Mouse (Mus musculus) midbrain, embryonic 16.5 days (tissue): ENCODE data around the gene Hist2h2aa1. TPM values are rescaled to one million over a fixed set of nuclear protein-coding genes. Genes with fewer than 3 reads are reported as not detected.
A peak's percentile ranks its signal among the peaks of the same experiment; 100 is the strongest.
"Not testable (repeated sequence)": the region's sequence is repeated elsewhere in the genome, so short reads cannot be mapped to it uniquely, and the experiment has no call there.

Experiments used
- ATAC-seq: fragments of 200-750 bp; cut with Nextera tagmentation; 2 replicates; pipeline ENCODE4 v1.8.0; 2017; ENCODE audit warnings: moderate TSS enrichment
- H3K27ac ChIP-seq: fragments of 300-500 bp; sonication (generic); 2 replicates; pipeline ENCODE4 v1.5.1; 2014; ENCODE audit warnings: mild to moderate bottlenecking, low read length, mixed read lengths
- H3K27me3 ChIP-seq: fragments of 300-500 bp; sonication (generic); 2 replicates; pipeline ENCODE4 v1.6.1; 2014; ENCODE audit warnings: low read depth, low read length, mixed read lengths; ENCODE audit not compliant: control insufficient read depth, insufficient read depth
- H3K36me3 ChIP-seq: fragments of 300-500 bp; sonication (generic); 2 replicates; pipeline ENCODE4 v1.6.1; 2014; ENCODE audit warnings: mild to moderate bottlenecking, low read length, moderate library complexity, mixed read lengths; ENCODE audit not compliant: control insufficient read depth, insufficient read depth
- H3K4me1 ChIP-seq: fragments of 300-500 bp; sonication (generic); 2 replicates; pipeline ENCODE4 v1.6.1; 2014; ENCODE audit warnings: mild to moderate bottlenecking, low read length, mixed read lengths; ENCODE audit not compliant: control insufficient read depth, insufficient read depth
- H3K4me2 ChIP-seq: fragments of 300-500 bp; sonication (generic); 2 replicates; pipeline ENCODE4 v1.6.1; 2014; ENCODE audit warnings: mild to moderate bottlenecking, low read length, mixed read lengths
- H3K4me3 ChIP-seq: fragments of 300-500 bp; sonication (generic); 2 replicates; pipeline ENCODE4 v1.5.1; 2014; ENCODE audit warnings: low read depth, mild to moderate bottlenecking, low read length, moderate library complexity, mixed read lengths
- H3K9ac ChIP-seq: fragments of 300-500 bp; sonication (generic); 2 replicates; pipeline ENCODE4 v1.6.1; 2014; ENCODE audit warnings: low read depth, low read length, mixed read lengths
- H3K9me3 ChIP-seq: fragments of 300-500 bp; sonication (generic); replicated peaks from 2 replicates; pipeline ENCODE4 v1.6.1; 2014; ENCODE audit warnings: mild to moderate bottlenecking, low read length, mixed read lengths; ENCODE audit not compliant: control insufficient read depth, poor library complexity, severe bottlenecking
- WGBS: fragments of 180-500 bp; shearing (Covaris S2); extraction: QIAGEN DNeasy Blood & Tissue Kit; methylation state at CpG from one replicate; pipeline ENCODE4 v1.1.7; 2014; 5-methylcytosine and 5-hydroxymethylcytosine counted together
- polyA plus RNA-seq: library from polyadenylated mRNA; unstranded; fragments of >200 nt; fragmentation: Nextera tagmentation; extraction: Ambion mirVana; gene quantifications from 2 replicates; pipeline ENCODE4 v1.2.1, GENCODE M21; 2015

Gene Hist2h2aa1
- polyA plus RNA-seq: 7.4 and 13.2 TPM in 2 replicates

DNA sequence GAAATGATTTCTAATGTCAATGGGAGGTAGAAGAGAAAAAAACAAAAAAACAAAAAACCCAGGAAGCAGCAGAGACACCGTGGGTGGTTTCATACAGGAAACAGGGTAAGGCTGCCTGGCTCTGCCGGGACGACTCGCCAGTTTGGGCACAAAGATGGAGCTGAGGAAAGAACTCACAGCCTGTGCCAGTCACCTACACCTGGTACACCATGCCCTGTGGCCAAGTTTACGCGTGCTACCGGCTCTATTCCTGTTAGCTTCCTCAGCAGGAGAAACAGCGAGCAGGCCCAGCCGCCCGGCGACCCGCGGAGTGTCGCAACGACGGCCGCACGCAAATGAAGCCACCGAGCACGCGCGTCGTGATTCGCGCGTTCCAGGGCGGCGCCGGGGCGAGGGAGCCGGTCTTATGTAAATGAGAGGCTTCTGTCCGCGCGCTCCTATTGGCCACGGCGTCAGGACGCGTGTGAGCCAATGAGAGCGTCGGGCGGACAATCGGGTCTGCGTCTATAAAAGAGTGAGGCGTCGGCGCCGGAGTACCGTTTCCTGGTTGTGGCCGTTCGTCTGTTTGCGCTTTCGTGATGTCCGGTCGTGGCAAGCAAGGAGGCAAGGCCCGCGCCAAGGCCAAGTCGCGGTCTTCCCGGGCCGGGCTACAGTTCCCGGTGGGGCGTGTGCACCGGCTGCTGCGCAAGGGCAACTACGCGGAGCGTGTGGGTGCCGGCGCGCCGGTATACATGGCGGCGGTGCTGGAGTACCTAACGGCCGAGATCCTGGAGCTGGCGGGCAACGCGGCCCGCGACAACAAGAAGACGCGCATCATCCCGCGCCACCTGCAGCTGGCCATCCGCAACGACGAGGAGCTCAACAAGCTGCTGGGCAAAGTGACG is at the start of gene Hist2h2aa1:
Gene Hist2h2aa1, plus strand, starts transcription at position 495 of the 884 bp plus-strand sequence.
- H3K9me3 ChIP-seq, H3K27me3 ChIP-seq, H3K36me3 ChIP-seq: not testable (repeated sequence)
- Histone ChIP-seq H3K4me3 (peak within 1 kb of the TSS; percentile 42), H3K4me1 (peaks cover 18% of the 10 kb centered on the region), H3K27ac (peak within 1 kb of the TSS; percentile 93), H3K9ac (peak within 1 kb of the TSS; percentile 77), H3K4me2 (peak within 1 kb of the TSS; percentile 68)
- 1% methylated on average over 23 of the region's 88 CpGs for WGBS
- ATAC-seq: peak; percentile 92

DNA sequence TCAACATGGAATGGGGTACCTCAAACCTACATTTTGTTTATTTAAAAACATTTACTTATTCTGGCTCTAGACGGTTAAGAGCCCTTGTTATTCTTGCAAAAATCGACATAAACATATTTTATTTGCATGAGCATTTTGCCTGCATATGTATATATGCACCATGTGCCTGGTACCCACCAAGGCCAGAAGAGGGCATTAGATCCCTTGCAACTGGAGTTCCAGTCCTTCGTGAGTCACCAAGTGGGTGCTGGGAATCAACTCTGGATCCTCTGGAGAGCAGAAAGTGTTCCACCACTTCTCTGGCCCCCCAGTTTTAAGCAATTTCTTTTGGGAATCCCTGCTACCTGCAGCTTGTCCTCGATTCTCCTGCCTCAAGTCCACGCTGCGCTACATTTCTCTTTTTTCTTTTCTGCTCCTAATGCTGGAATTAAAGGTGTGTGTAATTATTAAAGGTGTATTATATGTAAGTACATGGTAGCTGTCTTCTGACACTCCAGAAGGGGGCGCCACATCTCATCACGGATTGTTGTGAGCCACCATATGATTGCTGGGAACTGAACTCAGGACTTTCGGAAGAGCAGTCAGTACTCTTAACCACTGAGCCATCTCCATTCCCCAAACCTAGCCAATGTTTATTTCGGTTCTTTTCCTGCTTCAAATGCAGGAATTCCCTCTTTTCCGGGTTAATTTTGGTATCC is 49.5 kb upstream of the Hist2h2aa1 start:
- H3K27me3 ChIP-seq: no peaks in the 10 kb centered on the region
- peaks cover 12% of the 10 kb centered on the region for H3K4me1 ChIP-seq
- peaks cover 18% of the 10 kb centered on the region for H3K36me3 ChIP-seq
- no peaks in the 10 kb centered on the region for H3K9me3 ChIP-seq
- H3K9ac ChIP-seq: no peak overlapping the region
- no peak for ATAC-seq
- H3K4me2 ChIP-seq: peak overlapping the region; percentile 96; the same call in 1 of the 2 replicates
- no peak overlapping the region; the same call in 1 of the 2 replicates for H3K4me3 ChIP-seq
- 93% methylated on average over 11 of the region's 11 CpGs for WGBS
- no peak overlapping the region; the same call in 1 of the 2 replicates for H3K27ac ChIP-seq

DNA sequence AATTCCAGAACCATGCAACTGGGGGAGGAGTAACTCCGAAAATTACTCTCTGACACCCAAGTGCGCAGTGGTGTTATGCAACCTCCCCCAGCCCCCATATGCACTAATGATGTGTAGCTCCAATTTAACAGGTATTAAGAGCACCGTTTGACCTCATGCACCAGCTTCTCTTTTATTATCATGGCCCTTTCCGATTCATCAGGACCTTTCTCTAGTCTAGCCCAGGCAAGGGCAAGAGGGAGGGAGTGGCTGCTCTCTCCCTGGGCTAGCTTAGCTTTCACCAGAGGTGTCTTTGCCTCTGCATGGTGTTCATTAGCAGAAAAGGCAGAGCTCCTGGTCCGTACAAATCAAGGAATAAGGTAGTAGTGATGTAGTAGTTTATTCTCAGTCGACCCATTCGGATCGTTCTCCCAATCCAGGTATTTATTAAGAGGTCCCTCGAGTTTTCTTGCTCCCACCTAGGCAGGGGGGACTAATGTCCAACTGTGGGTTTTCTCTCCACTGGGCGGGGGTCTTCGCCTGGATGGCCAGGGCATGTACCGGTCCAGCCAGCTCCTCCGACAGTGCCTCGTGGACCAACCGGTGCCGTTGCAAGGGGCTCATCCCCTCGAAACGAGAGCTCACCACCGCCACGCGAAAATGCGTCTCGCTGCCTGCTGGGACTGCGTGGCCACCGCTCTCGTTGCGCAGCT is 48.7 kb upstream of the Hist2h2aa1 start:
- H3K4me1 ChIP-seq: peaks cover 12% of the 10 kb centered on the region
- peaks cover 18% of the 10 kb centered on the region for H3K36me3 ChIP-seq
- no peaks in the 10 kb centered on the region for H3K27me3 ChIP-seq
- H3K9me3 ChIP-seq: no peaks in the 10 kb centered on the region
- peak overlapping the region; percentile 79 for H3K4me3 ChIP-seq
- peak; percentile 10; the same call in 1 of the 2 replicates for ATAC-seq
- peak overlapping the region; percentile 98 for H3K27ac ChIP-seq
- WGBS: 18% methylated on average over 27 of the region's 27 CpGs
- H3K9ac ChIP-seq: peak overlapping the region; percentile 92
- peak overlapping the region; percentile 96 for H3K4me2 ChIP-seq

DNA sequence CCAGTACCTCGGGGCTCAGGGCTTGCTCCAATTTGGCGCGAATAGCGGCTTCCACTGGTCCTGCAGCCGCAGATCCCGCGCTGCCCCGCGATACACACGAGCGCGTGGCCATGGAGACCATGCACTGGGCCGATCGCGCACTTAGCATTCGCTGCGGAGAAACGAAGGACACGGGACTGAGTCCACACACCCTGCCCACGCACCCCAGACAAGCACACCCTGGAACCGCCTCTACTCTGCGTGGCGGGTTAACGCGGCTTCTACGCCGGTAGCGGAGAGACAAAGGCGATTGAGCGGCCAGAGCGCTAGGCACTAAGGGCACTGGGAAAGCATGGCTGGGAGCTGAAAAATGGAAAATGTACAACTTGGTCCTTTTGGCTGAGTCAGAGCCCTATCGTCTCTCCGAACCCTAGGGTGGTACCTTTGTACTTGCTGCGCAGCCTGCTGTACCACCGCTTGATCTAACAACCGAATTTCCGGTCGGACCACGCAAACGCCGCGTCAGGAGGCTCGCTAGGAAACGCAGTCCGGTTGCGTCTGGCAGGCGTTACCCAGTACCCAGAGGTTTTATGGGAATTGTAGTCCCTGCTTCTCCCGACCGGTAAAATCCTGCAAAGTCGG is 48.1 kb upstream of the Hist2h2aa1 start:
- H3K27ac ChIP-seq: peak overlapping the region; percentile 98
- peak overlapping the region; percentile 79 for H3K4me3 ChIP-seq
- peak overlapping the region; percentile 96 for H3K4me2 ChIP-seq
- H3K9ac ChIP-seq: peak overlapping the region; percentile 92
- H3K9me3 ChIP-seq: no peaks in the 10 kb centered on the region
- ATAC-seq: peak; percentile 95
- peaks cover 12% of the 10 kb centered on the region for H3K4me1 ChIP-seq
- under 1% methylated on average over 50 of the region's 50 CpGs for WGBS
- H3K27me3 ChIP-seq: no peaks in the 10 kb centered on the region
- peaks cover 17% of the 10 kb centered on the region for H3K36me3 ChIP-seq

DNA sequence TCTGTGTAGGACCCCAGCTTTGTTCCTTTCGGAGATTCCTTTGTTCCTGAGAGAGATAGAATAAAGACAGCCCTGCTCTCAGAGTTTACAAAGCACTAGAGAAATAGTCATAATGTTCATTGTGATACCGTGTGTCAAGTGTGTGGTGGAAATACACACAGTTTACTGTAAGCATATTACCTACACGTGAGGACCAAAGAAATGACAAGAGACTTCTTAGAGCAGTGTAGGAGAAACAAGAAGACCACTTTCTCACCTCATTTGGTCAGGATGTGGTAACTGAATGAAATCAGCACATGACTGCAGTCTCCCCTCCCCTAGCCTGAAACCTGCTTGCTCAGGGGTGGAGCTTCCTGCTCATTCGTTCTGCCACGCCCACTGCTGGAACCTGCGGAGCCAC is 47.1 kb upstream of the Hist2h2aa1 start:
- H3K27ac ChIP-seq: peak overlapping the region; percentile 59
- H3K9ac ChIP-seq: peak overlapping the region; percentile 92
- no peaks in the 10 kb centered on the region for H3K27me3 ChIP-seq
- H3K4me1 ChIP-seq: peaks cover 12% of the 10 kb centered on the region
- H3K36me3 ChIP-seq: peaks cover 11% of the 10 kb centered on the region; the same call in 1 of the 2 replicates
- 7% methylated on average over 6 of the region's 6 CpGs for WGBS
- no peaks in the 10 kb centered on the region for H3K9me3 ChIP-seq
- H3K4me3 ChIP-seq: peak overlapping the region; percentile 79
- peak overlapping the region; percentile 96 for H3K4me2 ChIP-seq
- peak; percentile 29; the same call in 1 of the 2 replicates for ATAC-seq

DNA sequence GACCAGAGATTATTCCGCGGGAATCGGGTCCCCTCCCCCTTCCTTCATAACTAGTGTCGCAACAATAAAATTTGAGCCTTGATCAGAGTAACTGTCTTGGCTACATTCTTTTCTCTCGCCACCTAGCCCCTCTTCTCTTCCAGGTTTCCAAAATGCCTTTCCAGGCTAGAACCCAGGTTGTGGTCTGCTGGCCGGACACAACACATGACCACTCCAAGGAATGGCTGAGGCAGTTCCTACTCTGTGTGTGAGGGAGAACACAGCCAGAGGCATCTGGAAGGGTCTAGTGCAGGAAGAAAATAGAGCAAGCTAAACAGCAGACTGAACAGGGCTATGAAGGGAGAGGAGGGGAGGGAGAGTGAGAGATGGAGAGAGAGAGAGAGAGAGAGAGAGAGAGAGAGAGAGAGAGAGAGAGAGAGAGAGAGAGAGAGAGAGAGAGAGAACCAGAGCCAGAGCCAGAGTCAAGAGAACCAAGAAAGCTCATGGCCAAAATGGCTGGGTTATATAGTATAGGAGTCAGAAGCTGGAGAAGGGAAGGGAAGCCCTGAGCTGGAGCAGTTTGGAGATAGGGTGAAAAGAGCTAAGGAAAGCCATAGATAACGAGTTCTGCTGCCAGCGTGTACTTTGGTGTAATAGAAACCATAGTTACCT is 46.6 kb upstream of the Hist2h2aa1 start:
- not testable (repeated sequence) for H3K9ac ChIP-seq, H3K36me3 ChIP-seq, ATAC-seq, H3K27me3 ChIP-seq, H3K4me3 ChIP-seq, H3K27ac ChIP-seq, H3K9me3 ChIP-seq
- peak overlapping the region; percentile 96 for H3K4me2 ChIP-seq
- H3K4me1 ChIP-seq: peaks cover 12% of the 10 kb centered on the region
- WGBS: 32% methylated on average over 6 of the region's 8 CpGs

DNA sequence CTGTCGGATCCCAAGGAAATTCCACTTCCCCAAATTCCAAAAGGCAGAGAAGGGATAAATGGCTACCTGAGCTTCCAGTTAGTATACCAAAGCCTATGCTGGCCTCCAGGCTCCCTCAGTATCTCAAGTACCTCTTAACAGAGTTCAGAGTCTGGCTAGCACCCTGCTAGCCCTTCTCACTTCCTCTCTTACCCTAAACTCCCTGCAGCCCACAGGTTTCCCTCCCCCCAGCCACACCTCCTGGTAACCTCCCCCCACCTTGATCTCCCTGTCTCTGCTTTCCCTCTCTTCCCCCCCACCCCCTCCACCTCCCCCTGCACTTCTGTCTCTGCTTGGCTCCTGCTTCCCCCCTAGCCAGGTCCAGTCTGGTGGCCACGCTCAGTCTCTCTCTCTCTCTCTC is 45.6 kb upstream of the Hist2h2aa1 start:
- Histone ChIP-seq H3K27me3 (no peaks in the 10 kb centered on the region), H3K9me3 (no peaks in the 10 kb centered on the region), H3K4me3 (no peak overlapping the region), H3K4me1 (peaks cover 12% of the 10 kb centered on the region), H3K36me3 (no peaks in the 10 kb centered on the region), H3K9ac (no peak overlapping the region), H3K4me2 (no peak overlapping the region), H3K27ac (no peak overlapping the region)
- no peak for ATAC-seq
- WGBS: 70% methylated on average over 2 of the region's 2 CpGs

DNA sequence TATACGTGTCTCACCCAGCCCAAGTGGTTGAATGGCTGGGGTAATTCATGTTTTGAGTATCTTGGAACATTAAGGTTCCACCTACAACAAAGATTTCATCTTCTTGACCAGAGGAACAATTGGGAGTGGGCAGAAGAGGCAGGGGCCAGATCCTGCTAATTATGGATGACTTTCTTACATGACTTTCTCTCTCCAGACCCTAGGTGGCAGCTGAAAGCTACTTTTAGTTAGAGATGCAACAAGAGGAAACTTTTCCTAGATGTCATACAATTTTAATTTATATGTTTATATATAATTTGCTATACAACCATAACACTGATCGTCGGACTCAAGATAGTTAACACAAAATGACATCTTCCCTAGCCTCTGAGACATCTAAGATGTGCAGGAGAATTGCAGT is 37.5 kb upstream of the Hist2h2aa1 start:
- Histone ChIP-seq H3K27ac (no peak overlapping the region), H3K36me3 (no peaks in the 10 kb centered on the region), H3K9me3 (no peaks in the 10 kb centered on the region), H3K27me3 (no peaks in the 10 kb centered on the region), H3K4me2 (no peak overlapping the region), H3K4me3 (no peak overlapping the region), H3K4me1 (no peaks in the 10 kb centered on the region), H3K9ac (no peak overlapping the region)
- ATAC-seq: no peak
- WGBS: 89% methylated on average over 3 of the region's 3 CpGs
